Mouse (Mus musculus) retina, postnatal 7 days (tissue): ENCODE results near the gene Pdpk1.
"Not testable (repeated sequence)": the region's sequence is repeated elsewhere in the genome, so short reads cannot be mapped to it uniquely, and the experiment has no call there.

ENCODE experiments used
- DNase-seq: peaks from one replicate; pipeline ENCODE4 v3.0.0-alpha.2; 2012; ENCODE audit warnings: low read depth, low spot score

Gene Pdpk1

DNA sequence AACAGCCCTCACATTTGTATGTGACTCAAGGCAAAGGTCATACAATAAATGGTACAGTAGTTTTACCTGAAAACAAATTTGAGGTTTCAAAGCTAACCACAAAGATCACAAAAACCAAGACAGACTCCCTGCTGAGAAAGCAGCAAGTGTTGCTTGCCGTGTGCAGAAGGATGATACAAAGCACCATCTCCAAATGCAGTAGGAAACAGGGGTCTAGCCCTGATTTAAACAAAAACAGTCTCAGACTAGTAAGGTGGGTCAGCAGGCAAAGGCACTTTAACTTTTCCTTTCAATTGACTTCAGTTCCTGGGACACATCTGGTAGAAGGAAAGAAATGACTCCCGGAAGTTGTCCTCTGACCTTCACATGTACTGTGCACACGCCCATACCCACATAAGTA, 23.9 kb downstream of the Pdpk1 start:
- no peak for DNase-seq

- no peak for DNase-seq
Measured at GRCm38 (mm10) chr17:24119446-24119845, 31.3 kb downstream of the Pdpk1 start.

DNA sequence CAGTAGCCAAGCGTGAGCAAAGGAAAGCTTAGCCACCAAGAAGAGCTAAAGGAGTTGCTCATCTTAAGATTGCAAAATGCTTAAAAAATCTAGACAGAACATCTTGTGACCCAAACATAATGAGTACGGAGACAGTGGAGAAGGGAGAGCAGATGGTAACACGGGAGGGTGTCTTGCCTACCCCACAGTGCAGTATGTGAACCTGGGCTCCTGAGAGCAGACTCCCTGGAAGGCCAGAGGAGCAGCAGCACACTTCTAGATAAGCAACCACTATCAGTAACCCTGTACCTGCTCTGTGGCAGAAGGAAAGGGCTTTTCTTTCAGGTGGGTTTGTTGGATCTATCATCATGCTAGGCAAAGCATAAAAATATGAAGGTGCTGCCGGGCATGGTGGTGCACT, 37.7 kb downstream of the Pdpk1 start:
- DNase-seq, result no peak

- no peak for DNase-seq
Measured at GRCm38 (mm10) chr17:24111256-24111655, 39.5 kb downstream of the Pdpk1 start.

- DNase-seq, result no peak
Measured at GRCm38 (mm10) chr17:24108896-24109295, 41.8 kb downstream of the Pdpk1 start.

- no peak for DNase-seq
Measured at GRCm38 (mm10) chr17:24105111-24105510, 45.6 kb downstream of the Pdpk1 start.

GRCm38 (mm10) chr17:24098354-24098753, 52.4 kb downstream of the Pdpk1 start:
- no peak for DNase-seq

DNA sequence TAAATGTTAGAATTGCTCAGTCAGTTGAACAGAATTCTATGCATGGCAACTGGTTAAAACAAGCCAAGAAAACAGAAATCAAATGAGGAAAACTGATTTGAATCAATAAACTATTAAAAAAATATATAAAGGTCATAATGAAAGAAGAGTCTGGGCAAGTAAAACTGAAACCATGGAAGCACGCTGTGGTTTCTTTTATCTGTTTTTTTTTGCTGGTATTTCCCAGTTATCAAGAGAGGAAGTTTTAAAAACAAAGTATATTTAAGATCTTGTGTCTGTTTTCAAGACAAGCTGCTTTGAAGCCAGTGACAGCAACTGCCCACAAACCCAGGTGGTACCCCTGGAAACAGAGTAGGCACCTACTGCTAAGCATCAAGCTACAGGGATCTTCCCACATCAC, 60.1 kb downstream of the Pdpk1 start:
- DNase-seq, result no peak

DNA sequence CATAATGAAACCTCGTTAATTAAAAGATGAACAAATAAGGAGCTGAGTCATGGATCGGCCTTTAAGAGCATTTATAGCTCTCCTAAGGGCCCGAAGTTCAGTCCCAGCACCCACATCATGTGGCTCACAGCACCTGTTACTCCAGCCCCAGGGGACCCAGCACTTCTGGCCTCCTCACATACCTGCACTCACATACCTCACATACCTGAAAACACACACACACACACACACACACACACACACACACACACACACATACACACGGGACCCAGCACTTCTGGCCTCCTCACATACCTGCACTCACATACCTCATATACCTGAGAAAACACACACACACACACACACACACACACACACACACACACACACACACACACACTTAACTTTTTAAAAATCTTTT, 64.3 kb downstream of the Pdpk1 start:
- DNase-seq, result not testable (repeated sequence)

DNA sequence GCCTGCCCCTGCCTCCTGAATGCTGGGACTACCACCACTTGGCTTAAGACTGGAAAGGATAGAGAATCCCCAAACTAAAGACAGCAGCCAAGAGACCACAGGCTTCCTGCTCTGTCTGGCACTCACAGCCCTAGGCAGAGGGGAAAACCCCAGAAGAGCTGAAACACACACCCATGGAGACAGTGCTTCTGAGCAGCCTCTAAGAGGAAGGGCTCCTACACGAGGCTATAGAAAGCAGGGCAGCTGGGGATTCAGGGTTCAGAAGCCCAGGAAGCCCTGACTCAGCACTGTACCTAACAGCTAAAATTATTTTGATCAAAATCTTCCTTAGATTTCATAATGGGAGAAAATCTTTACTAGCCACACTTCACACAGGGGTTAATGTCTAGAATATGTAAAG, 66.1 kb downstream of the Pdpk1 start:
- DNase-seq, result no peak

DNA sequence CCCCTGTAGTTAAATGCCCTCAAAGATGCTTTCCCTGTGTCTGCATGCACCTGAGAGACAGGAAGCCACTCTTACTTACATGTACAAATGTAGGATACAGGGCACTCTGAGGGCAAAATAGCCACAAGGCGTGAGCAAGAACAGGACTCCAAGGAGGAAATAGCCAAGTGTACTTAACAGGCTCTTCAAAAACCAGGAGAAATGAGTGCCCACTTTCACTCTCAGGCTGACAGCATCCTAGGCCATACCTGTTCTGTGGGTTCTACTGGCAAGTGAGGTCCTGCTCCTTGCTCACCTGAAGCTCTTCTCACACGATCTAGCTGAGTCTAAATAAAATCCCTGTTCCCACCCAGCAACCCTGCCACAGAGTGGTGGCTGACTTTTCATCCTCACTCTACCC, 73.6 kb downstream of the Pdpk1 start:
- DNase-seq, result no peak

- DNase-seq, result peak; percentile 94
Measured at GRCm38 (mm10) chr17:24072919-24073696, 77.6 kb downstream of the Pdpk1 start, which contains the start of gene Kctd5. Gene Kctd5 (minus strand): TSS chr17:24073485.

DNA sequence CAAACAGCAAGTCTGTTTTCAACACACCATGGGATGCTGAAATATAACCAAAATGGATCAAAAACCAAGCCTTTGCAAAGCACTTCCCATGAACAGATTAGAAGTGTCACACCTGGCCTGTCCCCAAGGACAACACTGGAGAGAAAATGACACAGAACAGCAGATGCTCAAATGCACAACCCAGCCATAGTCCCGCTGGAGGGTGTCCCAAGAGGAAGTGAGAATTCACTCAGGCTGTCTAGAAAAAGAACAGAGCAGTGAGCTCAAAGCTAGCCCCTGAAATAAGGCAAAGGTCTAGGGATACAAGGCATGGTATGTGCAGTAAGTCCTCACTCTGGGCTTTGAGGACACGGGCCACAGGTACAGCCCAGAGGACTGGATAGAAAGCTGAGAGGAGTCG, 81.2 kb downstream of the Pdpk1 start:
- DNase-seq, result no peak

DNA sequence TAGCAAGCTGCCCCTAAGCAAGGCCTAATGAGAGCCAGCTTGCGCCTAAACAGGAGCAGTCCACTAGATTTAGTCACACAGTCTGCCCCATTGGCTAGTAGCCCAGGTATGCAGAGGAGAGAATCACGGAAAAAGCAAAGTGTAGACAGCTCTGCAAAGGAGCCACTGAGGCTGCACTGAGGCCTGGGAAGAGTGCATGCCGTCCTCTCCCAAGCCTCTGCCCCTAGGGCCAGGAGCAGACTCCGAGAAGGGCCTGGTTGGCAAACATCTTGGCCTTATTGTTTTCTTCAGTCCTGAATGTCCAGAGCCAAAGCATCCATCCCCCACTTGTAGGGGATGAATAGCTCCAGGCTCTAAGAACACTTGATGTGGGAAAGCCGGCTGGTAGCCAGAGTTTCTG, 82.5 kb downstream of the Pdpk1 start:
- no peak for DNase-seq

DNA sequence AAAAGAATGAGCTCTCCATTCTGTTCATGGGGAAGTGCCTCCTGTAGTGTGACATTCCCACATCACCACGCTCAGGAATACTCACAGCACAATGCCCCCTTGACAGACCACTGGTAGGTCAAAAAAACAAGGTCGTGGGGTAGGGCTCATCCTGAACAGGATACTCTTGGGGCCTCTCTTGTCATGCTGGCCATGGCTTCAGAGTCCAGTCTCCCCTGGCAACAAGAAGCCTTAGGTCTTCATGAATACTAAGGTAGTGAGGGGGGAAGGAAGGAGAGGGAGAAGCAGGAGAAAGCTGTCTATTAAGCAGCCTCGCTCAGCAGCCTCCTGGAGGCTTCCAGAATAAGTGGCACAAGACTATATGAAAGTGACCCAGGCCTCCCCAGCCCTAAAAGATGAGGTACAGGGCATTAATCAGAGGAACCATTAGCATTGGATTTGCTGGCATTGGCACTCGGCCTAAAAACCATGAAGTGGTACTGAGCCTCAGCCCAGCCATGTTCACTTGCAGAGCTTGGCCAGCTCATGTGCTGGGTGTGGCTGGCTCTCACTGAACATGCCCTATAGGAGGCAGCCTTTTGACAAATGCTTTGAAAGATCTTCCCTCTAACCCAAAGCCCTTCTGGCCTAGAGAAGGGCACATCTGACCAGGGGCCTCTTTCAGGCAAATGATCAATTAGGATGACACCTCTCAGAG, 88.1 kb downstream of the Pdpk1 start:
- no peak for DNase-seq

GRCm38 (mm10) chr17:24057730-24058245, 92.9 kb downstream of the Pdpk1 start:
- DNase-seq, result no peak

DNA sequence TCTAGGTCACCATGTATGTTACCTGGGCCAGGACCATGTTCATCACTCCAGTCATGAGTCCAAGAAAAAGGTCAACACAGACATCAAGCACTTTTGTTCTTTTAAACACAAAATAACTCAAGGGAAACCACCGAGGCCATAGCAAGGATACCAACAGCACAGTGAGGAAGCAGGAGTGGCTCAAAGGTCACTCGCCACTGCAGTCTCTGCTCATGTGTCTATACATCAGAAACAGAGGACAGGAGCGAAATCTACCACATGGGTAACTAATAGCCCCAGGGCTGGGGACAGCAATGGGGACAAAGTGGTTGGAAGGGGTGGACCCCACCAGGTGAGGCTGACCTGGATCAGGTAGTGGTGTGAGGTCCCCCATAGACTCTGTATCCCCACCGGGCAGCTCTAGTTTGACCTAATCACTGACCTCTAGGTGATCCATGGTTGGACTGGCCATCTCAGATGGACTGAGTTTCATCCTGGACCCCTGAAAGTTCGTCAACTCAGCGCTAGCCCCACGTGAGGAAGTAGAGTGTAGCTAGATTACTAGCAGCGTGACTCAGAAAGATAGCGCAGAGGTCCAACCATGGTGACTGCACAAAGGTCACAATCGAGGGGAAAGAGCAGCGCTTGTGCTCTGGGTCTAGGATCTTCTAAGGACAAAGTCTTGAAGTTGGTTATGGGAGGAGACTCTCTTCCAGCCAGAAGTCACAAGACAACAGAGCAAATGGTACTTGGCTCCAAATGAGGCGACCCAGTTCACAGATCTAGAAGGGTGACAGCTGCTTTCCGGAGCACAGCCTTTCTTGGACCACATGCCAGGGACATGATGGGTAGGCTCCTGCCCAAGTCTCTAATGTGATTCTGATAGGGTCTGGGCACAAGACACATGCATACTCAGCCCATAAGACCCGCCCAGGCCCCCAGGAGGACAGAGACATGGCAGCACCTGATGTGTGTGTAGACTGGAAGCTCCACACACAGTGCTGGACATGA, 93.8 kb downstream of the Pdpk1 start:
- DNase-seq, result no peak

GRCm38 (mm10) chr17:24049008-24049407, 101.7 kb downstream of the Pdpk1 start:
- DNase-seq, result no peak

- no peak for DNase-seq
Measured at GRCm38 (mm10) chr17:24048053-24048452, 102.7 kb downstream of the Pdpk1 start.

DNA sequence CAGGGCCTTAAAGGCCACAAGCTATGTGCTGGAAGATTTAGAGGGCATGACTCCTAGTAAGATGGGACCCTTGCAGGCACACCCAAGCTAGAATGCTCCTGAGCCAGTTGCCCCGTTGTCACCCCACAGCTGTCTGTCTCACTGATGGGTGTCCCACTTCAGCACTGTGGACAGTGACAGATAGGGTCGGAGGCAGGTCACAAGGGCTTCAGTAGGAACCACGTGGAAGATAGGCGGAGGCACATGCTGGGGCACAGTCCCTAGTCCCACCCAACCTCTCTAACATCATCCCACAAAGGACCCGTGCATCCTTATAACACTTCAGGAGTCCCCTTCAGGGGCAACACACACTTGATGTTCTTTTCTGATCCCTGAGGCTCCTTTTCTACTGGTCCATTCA, 104.7 kb downstream of the Pdpk1 start:
- no peak for DNase-seq

- no peak for DNase-seq
Measured at GRCm38 (mm10) chr17:24045608-24046007, 105.1 kb downstream of the Pdpk1 start.

GRCm38 (mm10) chr17:24044482-24044881, 106.2 kb downstream of the Pdpk1 start:
- DNase-seq, result no peak
